Mouse (Mus musculus): ENCODE data around the gene Ngfr.
"Not testable (repeated sequence)": the region's sequence is repeated elsewhere in the genome, so short reads cannot be mapped to it uniquely, and the experiment has no call there.

Ngfr gene

GRCm38 (mm10) chr11:95587423-95587951 lies at the start of gene Ngfr:
TSS of gene Ngfr (minus strand) at chr11:95587735.
- peak; percentile 29 to 46 for DNase-seq (ENCODE audit: low spot score in 2 of 2)

- DNase-seq (ENCODE audit: low spot score in 2 of 2) = no peak
Measured at GRCm38 (mm10) chr11:95635030-95635429, 47.5 kb upstream of the Ngfr start.

- no peak for DNase-seq (ENCODE audit: low spot score in 2 of 2)
Measured at GRCm38 (mm10) chr11:95633512-95634000, 46.0 kb upstream of the Ngfr start.

GRCm38 (mm10) chr11:95632474-95632873 lies 44.9 kb upstream of the Ngfr start:
- DNase-seq (ENCODE audit: low spot score in 2 of 2) = no peak

- no peak for DNase-seq (ENCODE audit: low spot score in 2 of 2)
Measured at GRCm38 (mm10) chr11:95631301-95631700, 43.8 kb upstream of the Ngfr start.

- no peak for DNase-seq (ENCODE audit: low spot score in 2 of 2)
Measured at GRCm38 (mm10) chr11:95630558-95630957, 43.0 kb upstream of the Ngfr start.

- no peak for DNase-seq (ENCODE audit: low spot score in 2 of 2)
Measured at GRCm38 (mm10) chr11:95622426-95622825, 34.9 kb upstream of the Ngfr start.

GRCm38 (mm10) chr11:95621541-95622130 lies 34.1 kb upstream of the Ngfr start:
- no peak for DNase-seq (ENCODE audit: low spot score in 2 of 2)

- DNase-seq (ENCODE audit: low spot score in 2 of 2) = no peak
Measured at GRCm38 (mm10) chr11:95621010-95621409, 33.5 kb upstream of the Ngfr start.

GRCm38 (mm10) chr11:95619886-95620444 lies 32.4 kb upstream of the Ngfr start:
- no peak for DNase-seq (ENCODE audit: low spot score in 2 of 2)

- no peak for DNase-seq (ENCODE audit: low spot score in 2 of 2)
Measured at GRCm38 (mm10) chr11:95619081-95619480, 31.5 kb upstream of the Ngfr start.

GRCm38 (mm10) chr11:95617785-95618465 lies 30.4 kb upstream of the Ngfr start:
- peak; percentile 39 to 42 for DNase-seq (ENCODE audit: low spot score in 2 of 2)

- DNase-seq (ENCODE audit: low spot score in 2 of 2) = no peak
Measured at GRCm38 (mm10) chr11:95614739-95615138, 27.2 kb upstream of the Ngfr start.

- no peak for DNase-seq (ENCODE audit: low spot score in 2 of 2)
Measured at GRCm38 (mm10) chr11:95611283-95611682, 23.7 kb upstream of the Ngfr start.

- no peak for DNase-seq (ENCODE audit: low spot score in 2 of 2)
Measured at GRCm38 (mm10) chr11:95610391-95610902, 22.9 kb upstream of the Ngfr start.

GRCm38 (mm10) chr11:95609924-95610323 lies 22.4 kb upstream of the Ngfr start:
- DNase-seq (ENCODE audit: low spot score in 2 of 2) = no peak

- not testable (repeated sequence) for DNase-seq (ENCODE audit: low spot score in 2 of 2)
Measured at GRCm38 (mm10) chr11:95607286-95607685, 19.8 kb upstream of the Ngfr start.

- no peak for DNase-seq (ENCODE audit: low spot score in 2 of 2)
Measured at GRCm38 (mm10) chr11:95598214-95599062, 10.9 kb upstream of the Ngfr start.

GRCm38 (mm10) chr11:95597741-95598140 lies 10.2 kb upstream of the Ngfr start:
- DNase-seq (ENCODE audit: low spot score in 2 of 2) = no peak

- DNase-seq (ENCODE audit: low spot score in 2 of 2) = no peak
Measured at GRCm38 (mm10) chr11:95596704-95597103, 9.2 kb upstream of the Ngfr start.

GRCm38 (mm10) chr11:95596150-95596515 lies 8.6 kb upstream of the Ngfr start:
- DNase-seq (ENCODE audit: low spot score in 2 of 2) = no peak
